Mouse (Mus musculus): ENCODE results near the gene Hnrnph2.
A peak's percentile ranks its signal among the peaks of the same experiment; 100 is the strongest.

Gene Hnrnph2

GRCm38 (mm10) chrX:134614306-134614705, 13.3 kb downstream of the Hnrnph2 start:
- ATAC-seq (ENCODE audit: low TSS enrichment) = no peak

GRCm38 (mm10) chrX:134619695-134620094, 18.7 kb downstream of the Hnrnph2 start:
- peak; percentile 47; the same call in 1 of the 2 replicates for ATAC-seq (ENCODE audit: low TSS enrichment)

- peak; percentile 52; the same call in 1 of the 2 replicates for ATAC-seq (ENCODE audit: low TSS enrichment)
Measured at GRCm38 (mm10) chrX:134620254-134620865, 19.4 kb downstream of the Hnrnph2 start.

- no peak for ATAC-seq (ENCODE audit: low TSS enrichment)
Measured at GRCm38 (mm10) chrX:134621685-134622084, 20.7 kb downstream of the Hnrnph2 start.

GRCm38 (mm10) chrX:134623350-134623749, 22.4 kb downstream of the Hnrnph2 start:
- no peak for ATAC-seq (ENCODE audit: low TSS enrichment)

GRCm38 (mm10) chrX:134628200-134628599, 27.2 kb downstream of the Hnrnph2 start:
- no peak for ATAC-seq (ENCODE audit: low TSS enrichment)

- ATAC-seq (ENCODE audit: low TSS enrichment) = no peak
Measured at GRCm38 (mm10) chrX:134632710-134633109, 31.7 kb downstream of the Hnrnph2 start.

GRCm38 (mm10) chrX:134635111-134635510, 34.1 kb downstream of the Hnrnph2 start:
- ATAC-seq (ENCODE audit: low TSS enrichment) = no peak

- no peak for ATAC-seq (ENCODE audit: low TSS enrichment)
Measured at GRCm38 (mm10) chrX:134635860-134636259, 34.9 kb downstream of the Hnrnph2 start.

- ATAC-seq (ENCODE audit: low TSS enrichment) = no peak
Measured at GRCm38 (mm10) chrX:134641000-134641760, 40.2 kb downstream of the Hnrnph2 start.

GRCm38 (mm10) chrX:134646338-134646737, 45.4 kb downstream of the Hnrnph2 start:
- no peak for ATAC-seq (ENCODE audit: low TSS enrichment)

GRCm38 (mm10) chrX:134647421-134647820, 46.4 kb downstream of the Hnrnph2 start:
- no peak for ATAC-seq (ENCODE audit: low TSS enrichment)

- ATAC-seq (ENCODE audit: low TSS enrichment) = peak; percentile 62; the same call in 1 of the 2 replicates
Measured at GRCm38 (mm10) chrX:134648031-134648692, 47.2 kb downstream of the Hnrnph2 start.

GRCm38 (mm10) chrX:134652061-134652460, 51.1 kb downstream of the Hnrnph2 start:
- ATAC-seq (ENCODE audit: low TSS enrichment) = no peak

Data from frontal cortex, adult (tissue).